Mouse (Mus musculus) embryonic facial prominence, embryonic 15.5 days (tissue): Measurements from ENCODE around the gene Actn1. TPM values are rescaled to one million over a fixed set of nuclear protein-coding genes. Genes with fewer than 3 reads are reported as not detected.

Experiments used
- ATAC-seq: fragments of 200-750 bp; cut with Nextera tagmentation; 2 replicates; pipeline ENCODE4 v1.8.0; 2017; ENCODE audit warnings: low read depth, moderate TSS enrichment; ENCODE audit not compliant: insufficient number of reproducible peaks, low FRiP score, low TSS enrichment
- H3K27ac ChIP-seq: fragments of 300-500 bp; sonication (generic); replicated peaks from 2 replicates; pipeline ENCODE4 v1.5.1; 2015; ENCODE audit warnings: mild to moderate bottlenecking, inconsistent platforms
- H3K27me3 ChIP-seq: fragments of 300-500 bp; sonication (generic); 2 replicates; pipeline ENCODE4 v1.6.1; 2015; ENCODE audit warnings: inconsistent platforms
- H3K36me3 ChIP-seq: fragments of 300-500 bp; sonication (generic); 2 replicates; pipeline ENCODE4 v1.6.1; 2015; ENCODE audit warnings: mild to moderate bottlenecking, inconsistent platforms
- H3K4me1 ChIP-seq: fragments of 300-500 bp; sonication (generic); 2 replicates; pipeline ENCODE4 v1.6.1; 2015; ENCODE audit warnings: inconsistent platforms
- H3K4me2 ChIP-seq: fragments of 300-500 bp; sonication (generic); replicated peaks from 2 replicates; pipeline ENCODE4 v1.6.1; 2015; ENCODE audit warnings: mild to moderate bottlenecking, inconsistent platforms
- H3K4me3 ChIP-seq: fragments of 300-500 bp; sonication (generic); replicated peaks from 2 replicates; pipeline ENCODE4 v1.5.1; 2015; ENCODE audit warnings: mild to moderate bottlenecking, inconsistent platforms
- H3K9ac ChIP-seq: fragments of 300-500 bp; sonication (generic); 2 replicates; pipeline ENCODE4 v1.6.1; 2015; ENCODE audit warnings: inconsistent platforms
- H3K9me3 ChIP-seq: fragments of 300-500 bp; sonication (generic); replicated peaks from 2 replicates; pipeline ENCODE4 v1.6.1; 2016; ENCODE audit warnings: inconsistent platforms
- WGBS: fragments of 180-500 bp; shearing (Covaris S2); methylation state at CpG from one replicate; pipeline ENCODE4 v1.1.7; 2015; 5-methylcytosine and 5-hydroxymethylcytosine counted together
- polyA plus RNA-seq: library from polyadenylated mRNA; unstranded; fragments of >200 nt; fragmentation: Nextera tagmentation; extraction: Ambion mirVana; gene quantifications from 2 replicates; pipeline ENCODE4 v1.2.1, GENCODE M21; 2015

Gene Actn1
- polyA plus RNA-seq, 1 experiment from 2014 or later = 35.6 TPM

- no peak for ATAC-seq
- Histone ChIP-seq H3K27me3 (no peaks in the 10 kb centered on the region), H3K36me3 (no peaks in the 10 kb centered on the region), H3K27ac (no peak overlapping the region), H3K4me2 (no peak overlapping the region), H3K9me3 (no peaks in the 10 kb centered on the region), H3K9ac (no peak overlapping the region), H3K4me1 (peaks cover 14% of the 10 kb centered on the region), H3K4me3 (no peak overlapping the region)
- 88% methylated on average over 6 of the region's 6 CpGs for WGBS
These were observed 108.3 kb downstream of the Actn1 start for GRCm38 (mm10) chr12:80151821-80152220.

GRCm38 (mm10) chr12:80150624-80151023 is 109.5 kb downstream of the Actn1 start:
- WGBS = 24% methylated on average over 8 of the region's 8 CpGs
- ATAC-seq = no peak
- Histone ChIP-seq H3K9ac (no peak overlapping the region), H3K4me1 (peaks cover 18% of the 10 kb centered on the region), H3K4me2 (no peak overlapping the region), H3K27me3 (no peaks in the 10 kb centered on the region), H3K9me3 (no peaks in the 10 kb centered on the region), H3K27ac (0 out of 2 replicates have a peak overlapping the region, but pooled peaks have one; percentile 13), H3K36me3 (no peaks in the 10 kb centered on the region), H3K4me3 (no peak overlapping the region)

- no peak overlapping the region for H3K4me2 ChIP-seq
- no peak overlapping the region for H3K9ac ChIP-seq
- H3K36me3 ChIP-seq = no peaks in the 10 kb centered on the region
- H3K4me1 ChIP-seq = peaks cover 18% of the 10 kb centered on the region
- no peaks in the 10 kb centered on the region for H3K9me3 ChIP-seq
- WGBS = 71% methylated on average over 11 of the region's 11 CpGs
- H3K27ac ChIP-seq = peak overlapping the region; percentile 69
- H3K4me3 ChIP-seq = no peak overlapping the region
- 0 out of 2 replicates have a peak, but pooled peaks have one; percentile 27 for ATAC-seq
- H3K27me3 ChIP-seq = no peaks in the 10 kb centered on the region
These were observed 112.5 kb downstream of the Actn1 start for GRCm38 (mm10) chr12:80147563-80148214.

- Histone ChIP-seq H3K4me2 (no peak overlapping the region), H3K4me3 (no peak overlapping the region), H3K27ac (no peak overlapping the region), H3K9ac (no peak overlapping the region), H3K4me1 (peaks cover 18% of the 10 kb centered on the region), H3K27me3 (no peaks in the 10 kb centered on the region), H3K9me3 (no peaks in the 10 kb centered on the region), H3K36me3 (no peaks in the 10 kb centered on the region)
- 34% methylated on average over 21 of the region's 21 CpGs for WGBS
- ATAC-seq = peak; percentile 58
These were observed 113.6 kb downstream of the Actn1 start for GRCm38 (mm10) chr12:80146227-80147223.

GRCm38 (mm10) chr12:80145365-80145764 is 114.8 kb downstream of the Actn1 start:
- Histone ChIP-seq H3K9ac (no peak overlapping the region), H3K36me3 (no peaks in the 10 kb centered on the region), H3K4me1 (peaks cover 19% of the 10 kb centered on the region), H3K4me3 (no peak overlapping the region), H3K4me2 (no peak overlapping the region), H3K27ac (no peak overlapping the region), H3K27me3 (no peaks in the 10 kb centered on the region), H3K9me3 (no peaks in the 10 kb centered on the region)
- no peak for ATAC-seq
- WGBS = 82% methylated on average over 8 of the region's 8 CpGs

GRCm38 (mm10) chr12:80144846-80145245 is 115.3 kb downstream of the Actn1 start:
- no peak for ATAC-seq
- Histone ChIP-seq H3K36me3 (no peaks in the 10 kb centered on the region), H3K9me3 (no peaks in the 10 kb centered on the region), H3K9ac (no peak overlapping the region), H3K4me2 (no peak overlapping the region), H3K27ac (no peak overlapping the region), H3K27me3 (no peaks in the 10 kb centered on the region), H3K4me3 (no peak overlapping the region), H3K4me1 (peaks cover 19% of the 10 kb centered on the region)
- 72% methylated on average over 3 of the region's 3 CpGs for WGBS

GRCm38 (mm10) chr12:80141470-80141869 is 118.7 kb downstream of the Actn1 start:
- Histone ChIP-seq H3K9me3 (no peaks in the 10 kb centered on the region), H3K4me1 (peaks cover 23% of the 10 kb centered on the region), H3K36me3 (no peaks in the 10 kb centered on the region), H3K27ac (no peak overlapping the region), H3K4me2 (no peak overlapping the region; the same call in 1 of the 2 replicates), H3K4me3 (no peak overlapping the region), H3K27me3 (no peaks in the 10 kb centered on the region), H3K9ac (no peak overlapping the region)
- ATAC-seq = no peak
- WGBS = 19% methylated on average over 7 of the region's 7 CpGs

GRCm38 (mm10) chr12:80141011-80141410 is 119.2 kb downstream of the Actn1 start:
- 70% methylated on average over 8 of the region's 8 CpGs for WGBS
- Histone ChIP-seq H3K9me3 (no peaks in the 10 kb centered on the region), H3K36me3 (no peaks in the 10 kb centered on the region), H3K4me3 (no peak overlapping the region), H3K4me1 (peaks cover 26% of the 10 kb centered on the region), H3K27ac (no peak overlapping the region), H3K27me3 (no peaks in the 10 kb centered on the region), H3K4me2 (no peak overlapping the region; the same call in 1 of the 2 replicates), H3K9ac (no peak overlapping the region)
- ATAC-seq = no peak

GRCm38 (mm10) chr12:80137744-80138143 is 122.4 kb downstream of the Actn1 start:
- no peaks in the 10 kb centered on the region for H3K27me3 ChIP-seq
- no peak overlapping the region for H3K9ac ChIP-seq
- no peaks in the 10 kb centered on the region for H3K9me3 ChIP-seq
- no peak overlapping the region for H3K4me3 ChIP-seq
- peaks cover 30% of the 10 kb centered on the region for H3K4me1 ChIP-seq
- H3K27ac ChIP-seq = no peak overlapping the region
- no peak for ATAC-seq
- WGBS = 59% methylated on average over 1 of the region's 1 CpGs
- H3K4me2 ChIP-seq = no peak overlapping the region
- H3K36me3 ChIP-seq = no peaks in the 10 kb centered on the region

- H3K4me1 ChIP-seq = peaks cover 32% of the 10 kb centered on the region
- no peaks in the 10 kb centered on the region for H3K9me3 ChIP-seq
- H3K4me2 ChIP-seq = no peak overlapping the region
- H3K27ac ChIP-seq = no peak overlapping the region
- H3K27me3 ChIP-seq = no peaks in the 10 kb centered on the region
- WGBS = 59% methylated on average over 6 of the region's 6 CpGs
- H3K9ac ChIP-seq = no peak overlapping the region
- ATAC-seq = no peak
- H3K36me3 ChIP-seq = no peaks in the 10 kb centered on the region
- no peak overlapping the region for H3K4me3 ChIP-seq
These were observed 122.9 kb downstream of the Actn1 start for GRCm38 (mm10) chr12:80137246-80137645.

GRCm38 (mm10) chr12:80136264-80136930 is 123.8 kb downstream of the Actn1 start:
- no peak overlapping the region for H3K9ac ChIP-seq
- no peaks in the 10 kb centered on the region for H3K27me3 ChIP-seq
- H3K4me3 ChIP-seq = no peak overlapping the region
- H3K4me1 ChIP-seq = peaks cover 40% of the 10 kb centered on the region
- H3K9me3 ChIP-seq = no peaks in the 10 kb centered on the region
- 89% methylated on average over 12 of the region's 12 CpGs for WGBS
- H3K4me2 ChIP-seq = no peak overlapping the region
- H3K36me3 ChIP-seq = no peaks in the 10 kb centered on the region
- no peak overlapping the region for H3K27ac ChIP-seq
- ATAC-seq = no peak
